9 mouse cellular contexts compared by ENCODE assay signal in the genomic region with DNA sequence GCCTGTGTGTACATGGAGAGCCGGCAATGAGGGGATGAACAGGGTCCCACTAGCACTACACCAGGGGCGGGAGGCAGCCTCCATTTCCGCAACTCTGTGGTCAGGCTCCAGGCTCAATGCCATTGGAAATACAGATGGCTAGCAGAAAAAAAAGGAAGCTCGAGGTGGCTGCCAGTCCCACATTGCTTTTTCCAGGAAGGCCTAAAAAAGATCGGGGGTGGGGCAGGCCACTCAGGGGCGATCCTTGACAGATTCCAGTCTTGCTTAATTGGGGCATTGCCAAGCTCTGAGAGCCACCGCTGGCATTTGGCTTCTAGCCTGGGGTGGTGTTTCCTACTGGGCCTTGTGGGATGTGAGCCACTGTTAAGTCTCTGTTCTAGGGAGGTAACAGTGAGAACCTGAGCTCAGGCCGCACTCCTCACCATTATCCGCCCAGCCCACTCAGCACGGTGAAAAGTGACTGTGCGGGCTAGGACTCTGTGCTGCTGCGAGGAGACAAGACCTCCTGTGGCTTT.
DNase-seq lines count a peak whose midpoint lies in the region; ATAC-seq lines count a peak whose summit lies in the region.
"Had no signal": no experiment of that assay in that cellular context is flagged by ENCODE, and none has a peak within 500 bp of the region (broad histone marks: within the 10 kb centered on the region; RNA-seq: fewer than 3 reads in every experiment).

No protein-coding gene starts in this region.

- H3K4me2 ChIP-seq in limb, embryonic 12.5 days = no peak overlapping the region
- no peak overlapping the region for H3K4me2 ChIP-seq in midbrain, embryonic 16.5 days (ENCODE audit: low read length)

- H3K4me3 ChIP-seq in hindbrain, embryonic 10.5 days = no peak overlapping the region
- no peak overlapping the region for H3K4me3 ChIP-seq in limb, embryonic 12.5 days (replicated peaks)
- no peak overlapping the region for H3K4me3 ChIP-seq in midbrain, embryonic 16.5 days (ENCODE audit: low read depth, low read length)

- 72% methylated on average over 12 of the region's 12 CpGs for WGBS in hindbrain, embryonic 10.5 days
- 54% methylated on average over 12 of the region's 12 CpGs for WGBS in limb, embryonic 12.5 days
- WGBS in midbrain, embryonic 16.5 days = 59% methylated on average over 12 of the region's 12 CpGs

- peak; percentile 67 for ATAC-seq in limb, embryonic 12.5 days (ENCODE audit: insufficient number of reproducible peaks, insufficient read depth, low FRiP score, low TSS enrichment, low read depth)
- peak; percentile 58; the same call in 1 of the 2 replicates for ATAC-seq in midbrain, embryonic 16.5 days

- H3K36me3 ChIP-seq in hindbrain, embryonic 10.5 days = no peaks in the 10 kb centered on the region
- no peaks in the 10 kb centered on the region for H3K36me3 ChIP-seq in limb, embryonic 12.5 days
- no peaks in the 10 kb centered on the region for H3K36me3 ChIP-seq in midbrain, embryonic 16.5 days (ENCODE audit: control insufficient read depth, insufficient read depth, low read length)

- H3K9ac ChIP-seq in limb, embryonic 12.5 days (replicated peaks) = no peak overlapping the region
- no peak overlapping the region for H3K9ac ChIP-seq in midbrain, embryonic 16.5 days (ENCODE audit: low read depth, low read length)
- H3K9ac ChIP-seq: liver, embryonic 14.5 days had no signal

- H3K9me3 ChIP-seq in hindbrain, embryonic 10.5 days = no peaks in the 10 kb centered on the region
- no peaks in the 10 kb centered on the region for H3K9me3 ChIP-seq in limb, embryonic 12.5 days
- no peaks in the 10 kb centered on the region for H3K9me3 ChIP-seq in midbrain, embryonic 16.5 days (replicated peaks; ENCODE audit: control insufficient read depth, low read length, poor library complexity, severe bottlenecking)

- peak overlapping the region; percentile 45; the same call in 1 of the 2 replicates for H3K27ac ChIP-seq in hindbrain, embryonic 10.5 days
- H3K27ac ChIP-seq in limb, embryonic 12.5 days = peak overlapping the region; percentile 57
- peak overlapping the region; percentile 58; the same call in 1 of the 2 replicates for H3K27ac ChIP-seq in midbrain, embryonic 16.5 days (ENCODE audit: low read length)
- H3K27ac ChIP-seq: liver, embryonic 14.5 days had no signal

- peaks cover 23% of the 10 kb centered on the region for H3K4me1 ChIP-seq in hindbrain, embryonic 10.5 days (replicated peaks)
- peaks cover 33% of the 10 kb centered on the region for H3K4me1 ChIP-seq in limb, embryonic 12.5 days (replicated peaks)
- H3K4me1 ChIP-seq in midbrain, embryonic 16.5 days (ENCODE audit: control insufficient read depth, insufficient read depth, low read length) = no peaks in the 10 kb centered on the region; the same call in 1 of the 2 replicates

- no peaks in the 10 kb centered on the region for H3K27me3 ChIP-seq in hindbrain, embryonic 10.5 days (ENCODE audit: insufficient read depth, poor library complexity, severe bottlenecking)
- no peaks in the 10 kb centered on the region for H3K27me3 ChIP-seq in limb, embryonic 12.5 days
- H3K27me3 ChIP-seq in midbrain, embryonic 16.5 days (ENCODE audit: control insufficient read depth, insufficient read depth, low read depth, low read length) = no peaks in the 10 kb centered on the region

- DNase-seq in ovary, postnatal 36 days (ENCODE audit: low spot score) = peak; percentile 45
- DNase-seq in ovary, postnatal 14 days (ENCODE audit: low spot score) = no peak
- DNase-seq in cerebellum, adult 11 months = peak; percentile 74
- DNase-seq in frontal cortex, postnatal 14 days (ENCODE audit: low spot score in 2 of 2) = peak; percentile 30 to 51
- no peak for DNase-seq in hindbrain, embryonic 10.5 days (ENCODE audit: low spot score)
- no peak for DNase-seq in thymus, postnatal 4 days

Comparison
In these comparisons a context has a peak if more than half of its experiments do, and no peak if none do; other contexts are left out.
1. DNase-seq: peak in ovary, postnatal 36 days (single experiment), cerebellum, adult 11 months (single experiment) and frontal cortex, postnatal 14 days (2 of 2); none in ovary, postnatal 14 days (single experiment), hindbrain, embryonic 10.5 days (single experiment) and thymus, postnatal 4 days (single experiment).
2. Peak in every context shown above with its lines, with median percentiles within 50 percentile points of each other: H3K27ac ChIP-seq.